Mouse (Mus musculus) lung, embryonic 15.5 days (tissue): ENCODE measurements at regions not wholly inside any gene's neighbourhood (a gene's known extent, or its start where the extent isn't known, plus 50 kb on each side); places are given as distances from the start of the nearest gene placed in this dataset.

Experiments used
- ATAC-seq: fragments of 200-750 bp; cut with Nextera tagmentation; 2 replicates; pipeline ENCODE4 v1.8.0; 2017; ENCODE audit warnings: moderate number of reproducible peaks, borderline replicate concordance; ENCODE audit not compliant: low FRiP score, low TSS enrichment; ENCODE audit errors: extremely low read depth
- H3K27ac ChIP-seq: fragments of 300-500 bp; sonication (generic); 2 replicates; pipeline ENCODE4 v1.5.1; 2015; ENCODE audit warnings: moderate library complexity, mild to moderate bottlenecking, inconsistent platforms
- H3K27me3 ChIP-seq: fragments of 300-500 bp; sonication (generic); 2 replicates; pipeline ENCODE4 v1.6.1; 2015; ENCODE audit warnings: inconsistent platforms
- H3K36me3 ChIP-seq: fragments of 300-500 bp; sonication (generic); 2 replicates; pipeline ENCODE4 v1.6.1; 2015; ENCODE audit warnings: inconsistent platforms
- H3K4me1 ChIP-seq: fragments of 300-500 bp; sonication (generic); 2 replicates; pipeline ENCODE4 v1.6.1; 2015; ENCODE audit warnings: inconsistent platforms
- H3K4me2 ChIP-seq: fragments of 300-500 bp; sonication (generic); 2 replicates; pipeline ENCODE4 v1.6.1; 2015; ENCODE audit warnings: inconsistent platforms, mild to moderate bottlenecking, moderate library complexity
- H3K4me3 ChIP-seq: fragments of 300-500 bp; sonication (generic); 2 replicates; pipeline ENCODE4 v1.5.1; 2015; ENCODE audit warnings: mild to moderate bottlenecking, inconsistent platforms
- H3K9ac ChIP-seq: fragments of 300-500 bp; sonication (generic); 2 replicates; pipeline ENCODE4 v1.6.1; 2015; ENCODE audit warnings: inconsistent platforms
- H3K9me3 ChIP-seq: fragments of 300-500 bp; sonication (generic); 2 replicates; pipeline ENCODE4 v1.6.1; 2016; ENCODE audit warnings: inconsistent platforms
- WGBS: fragments of 180-500 bp; shearing (Covaris S2); methylation state at CpG from one replicate; pipeline ENCODE4 v1.1.7; 2015; 5-methylcytosine and 5-hydroxymethylcytosine counted together

GRCm38 (mm10) chr14:79821352-79822010 lies 50.4 kb upstream of the Pcdh8 start:
- no peak overlapping the region for H3K27ac ChIP-seq
- no peaks in the 10 kb centered on the region for H3K9me3 ChIP-seq

More at GRCm38 (mm10) chr14:79821352-79822010, 50.4 kb upstream of the Pcdh8 start:
- H3K4me1 ChIP-seq = no peaks in the 10 kb centered on the region
- no peak overlapping the region for H3K4me3 ChIP-seq
- no peaks in the 10 kb centered on the region for H3K27me3 ChIP-seq
- no peak overlapping the region for H3K4me2 ChIP-seq
- no peaks in the 10 kb centered on the region for H3K36me3 ChIP-seq
- H3K9ac ChIP-seq = no peak overlapping the region
- WGBS = 67% methylated on average over 5 of the region's 5 CpGs
- no peak for ATAC-seq
